Mouse (Mus musculus) midbrain, postnatal 0 days (tissue): Measurements from ENCODE around the gene Ambra1. TPM values are rescaled to one million over a fixed set of nuclear protein-coding genes. Genes with fewer than 3 reads are reported as not detected.

Source experiments
- ATAC-seq: fragments of 200-750 bp; cut with Nextera tagmentation; 2 replicates; pipeline ENCODE4 v1.8.0; 2017; ENCODE audit warnings: moderate number of reproducible peaks, mild to moderate bottlenecking, moderate TSS enrichment, moderate library complexity; ENCODE audit not compliant: low FRiP score
- DNase-seq: peaks from one replicate; pipeline ENCODE4 v3.0.0-alpha.2; 2015; ENCODE audit warnings: low spot score
- H3K27ac ChIP-seq: fragments of 300-500 bp; sonication (generic); 2 replicates; pipeline ENCODE4 v1.5.1; 2014; ENCODE audit warnings: low read depth, mild to moderate bottlenecking, low read length, mixed read lengths
- H3K27me3 ChIP-seq: fragments of 300-500 bp; sonication (generic); 2 replicates; pipeline ENCODE4 v1.6.1; 2014; ENCODE audit warnings: low read length, control low read depth, mixed read lengths; ENCODE audit not compliant: insufficient read depth
- H3K36me3 ChIP-seq: fragments of 300-500 bp; sonication (generic); 2 replicates; pipeline ENCODE4 v1.6.1; 2014; ENCODE audit warnings: low read length, control low read depth, mixed read lengths; ENCODE audit not compliant: insufficient read depth
- H3K4me1 ChIP-seq: fragments of 300-500 bp; sonication (generic); 2 replicates; pipeline ENCODE4 v1.6.1; 2014; ENCODE audit warnings: mild to moderate bottlenecking, control low read depth, antibody characterized with exemption, low read length, mixed read lengths; ENCODE audit not compliant: insufficient read depth
- H3K4me2 ChIP-seq: fragments of 300-500 bp; sonication (generic); 2 replicates; pipeline ENCODE4 v1.6.1; 2014; ENCODE audit warnings: low read depth, mild to moderate bottlenecking, low read length, mixed read lengths; ENCODE audit not compliant: poor library complexity, severe bottlenecking
- H3K4me3 ChIP-seq: fragments of 300-500 bp; sonication (generic); 2 replicates; pipeline ENCODE4 v1.5.1; 2014; ENCODE audit warnings: low read depth, mild to moderate bottlenecking, low read length, moderate library complexity
- H3K9ac ChIP-seq: fragments of 300-500 bp; sonication (generic); replicated peaks from 2 replicates; pipeline ENCODE4 v1.6.1; 2014; ENCODE audit warnings: mild to moderate bottlenecking, low read length, moderate library complexity, mixed read lengths; ENCODE audit not compliant: poor library complexity, severe bottlenecking
- H3K9me3 ChIP-seq: fragments of 300-500 bp; sonication (generic); 2 replicates; pipeline ENCODE4 v1.6.1; 2016; ENCODE audit warnings: low read length, control low read depth
- CTCF ChIP-seq: IDR thresholded peaks from 2 replicates; pipeline ENCODE4 v1.5.1; 2016; ENCODE audit warnings: antibody characterized with exemption, mild to moderate bottlenecking
- WGBS: fragments of 180-500 bp; shearing (Covaris S2); extraction: QIAGEN DNeasy Blood & Tissue Kit; methylation state at CpG from one replicate; pipeline ENCODE4 v1.1.7; 2014; 5-methylcytosine and 5-hydroxymethylcytosine counted together
- polyA plus RNA-seq: library from polyadenylated mRNA; unstranded; fragments of >200 nt; fragmentation: Nextera tagmentation; extraction: Ambion mirVana; gene quantifications from 2 replicates; pipeline ENCODE4 v1.2.1, GENCODE M21; 2015
- total RNA-seq: library from RNA; depleted of rRNA; stranded (reverse); fragments of >200 nt; gene quantifications from 2 replicates; pipeline ENCODE4 v1.2.3, GENCODE M21; 2014; rRNA removed

The Ambra1 gene
- 55.6 and 59.5 TPM in 2 replicates for total RNA-seq
- 19.3 and 20.7 TPM in 2 replicates for polyA plus RNA-seq

DNA sequence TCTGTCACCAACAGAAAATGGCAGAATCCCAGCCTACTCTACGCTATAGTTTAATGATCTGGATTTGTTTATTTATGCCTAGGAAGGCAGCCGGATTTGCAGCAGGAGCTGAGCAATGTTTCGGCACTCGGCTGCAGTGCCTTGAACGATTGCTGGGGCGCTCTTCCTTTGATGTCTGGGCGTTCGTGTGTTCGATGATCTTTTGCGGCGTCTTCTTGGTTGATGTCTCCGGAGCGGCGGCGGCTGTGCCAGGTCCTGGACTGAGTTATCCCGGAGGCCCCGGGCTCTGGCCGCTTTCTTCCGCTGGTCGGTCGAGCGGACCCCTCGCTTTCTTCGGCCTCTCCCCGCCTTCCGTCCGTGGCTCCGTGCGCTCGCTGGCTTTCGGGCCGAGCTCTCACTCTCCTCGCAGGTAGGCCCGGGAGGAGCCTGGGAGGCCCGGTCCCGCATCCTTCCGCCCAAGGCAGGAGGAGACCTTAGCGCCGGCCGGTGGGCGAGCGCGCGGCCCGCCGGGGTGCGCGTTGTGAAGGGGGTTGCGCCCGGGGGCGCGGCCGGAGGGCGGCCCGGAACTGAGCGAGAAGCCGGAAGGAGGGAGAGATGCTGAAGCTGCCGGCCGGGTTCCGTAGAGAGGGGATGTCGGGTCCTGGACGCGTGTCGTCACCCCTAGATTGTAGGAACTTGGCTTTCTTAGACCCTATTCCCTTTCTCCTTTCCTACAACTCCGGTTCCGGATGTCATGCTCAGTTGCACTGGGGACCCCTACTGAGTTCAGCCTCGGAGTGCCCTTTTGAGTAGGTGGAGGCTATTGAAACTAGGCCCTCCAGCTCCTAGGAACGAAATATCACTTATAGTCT lies at the start of gene Ambra1:
Gene Ambra1, plus strand, starts transcription at position 164 of the 851 bp plus-strand sequence.
- H3K27me3 ChIP-seq: no peaks in the 10 kb centered on the region
- no peaks in the 10 kb centered on the region for H3K4me1 ChIP-seq
- H3K9me3 ChIP-seq: no peaks in the 10 kb centered on the region
- WGBS: under 1% methylated on average over 67 of the region's 68 CpGs
- H3K4me3 ChIP-seq: peak within 1 kb of the TSS; percentile 100
- H3K36me3 ChIP-seq: no peaks in the 10 kb centered on the region
- ATAC-seq (peak; percentile 88), DNase-seq (peak; percentile 96)
- H3K27ac ChIP-seq: peak within 1 kb of the TSS; percentile 94
- TF ChIP-seq CTCF: peak; percentile 53
- H3K9ac ChIP-seq: peak within 1 kb of the TSS; percentile 98
- H3K4me2 ChIP-seq: peak within 1 kb of the TSS; percentile 67

- Histone ChIP-seq H3K9ac (no peak overlapping the region), H3K4me2 (no peak overlapping the region), H3K4me3 (no peak overlapping the region), H3K27ac (no peak overlapping the region), H3K27me3 (no peaks in the 10 kb centered on the region), H3K9me3 (no peaks in the 10 kb centered on the region), H3K4me1 (no peaks in the 10 kb centered on the region), H3K36me3 (peaks cover 58% of the 10 kb centered on the region)
- ATAC-seq: no peak
- TF ChIP-seq CTCF: peak; percentile 77
- WGBS: 54% methylated on average over 4 of the region's 4 CpGs
- DNase-seq: peak; percentile 66
Observed at GRCm38 (mm10) chr2:91682850-91683249, 47.1 kb upstream of the Ambra1 start.

DNA sequence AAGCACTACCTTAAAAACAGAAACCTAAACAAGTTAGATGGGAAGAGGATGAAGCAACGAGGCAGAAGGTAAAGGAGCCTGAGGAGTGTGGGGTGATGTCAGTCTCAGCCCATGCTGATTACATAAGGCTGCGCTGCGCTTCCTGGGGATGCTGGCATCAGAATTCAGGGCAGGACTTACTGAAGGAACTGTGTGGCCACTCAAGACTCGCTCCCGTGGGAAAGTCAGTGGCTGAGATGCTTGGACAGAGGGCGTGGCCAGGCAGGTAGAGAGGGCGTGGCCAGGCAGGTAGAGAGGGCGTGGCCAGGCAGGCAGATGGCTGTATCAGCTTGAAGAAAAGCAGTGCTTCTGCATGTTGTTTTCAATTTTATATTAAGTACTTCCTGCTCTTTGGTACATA lies 46.0 kb upstream of the Ambra1 start:
- Histone ChIP-seq H3K27ac (no peak overlapping the region), H3K27me3 (no peaks in the 10 kb centered on the region), H3K9ac (no peak overlapping the region), H3K36me3 (peaks cover 57% of the 10 kb centered on the region), H3K9me3 (no peaks in the 10 kb centered on the region), H3K4me2 (no peak overlapping the region), H3K4me3 (no peak overlapping the region), H3K4me1 (no peaks in the 10 kb centered on the region)
- 76% methylated on average over 8 of the region's 8 CpGs for WGBS
- ATAC-seq: no peak
- TF ChIP-seq CTCF: no peak
- no peak for DNase-seq

DNA sequence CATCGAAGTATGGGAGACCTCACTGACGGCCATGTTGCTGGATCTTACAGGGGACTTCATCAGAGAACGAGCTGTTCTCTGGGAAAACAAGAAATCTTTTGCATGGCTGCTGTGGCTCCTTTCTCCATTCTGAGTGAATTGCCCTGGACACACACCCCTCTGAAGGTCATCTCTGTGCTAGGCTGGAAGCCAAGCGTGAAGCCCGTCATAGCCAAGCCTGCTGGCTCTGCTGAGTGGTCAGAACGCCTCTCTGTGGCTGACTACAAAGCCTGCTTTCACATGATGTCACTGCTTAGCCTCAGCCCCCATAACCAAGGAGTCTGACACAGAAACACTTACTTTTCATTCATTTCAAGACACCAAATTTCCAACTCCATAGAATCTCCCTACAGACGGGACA lies 40.5 kb upstream of the Ambra1 start:
- Histone ChIP-seq H3K27me3 (no peaks in the 10 kb centered on the region), H3K36me3 (peaks cover 38% of the 10 kb centered on the region), H3K4me1 (no peaks in the 10 kb centered on the region), H3K4me2 (no peak overlapping the region), H3K27ac (no peak overlapping the region), H3K9ac (no peak overlapping the region), H3K4me3 (no peak overlapping the region), H3K9me3 (no peaks in the 10 kb centered on the region)
- 83% methylated on average over 7 of the region's 7 CpGs for WGBS
- ATAC-seq: no peak
- DNase-seq: no peak
- TF ChIP-seq CTCF: no peak

DNA sequence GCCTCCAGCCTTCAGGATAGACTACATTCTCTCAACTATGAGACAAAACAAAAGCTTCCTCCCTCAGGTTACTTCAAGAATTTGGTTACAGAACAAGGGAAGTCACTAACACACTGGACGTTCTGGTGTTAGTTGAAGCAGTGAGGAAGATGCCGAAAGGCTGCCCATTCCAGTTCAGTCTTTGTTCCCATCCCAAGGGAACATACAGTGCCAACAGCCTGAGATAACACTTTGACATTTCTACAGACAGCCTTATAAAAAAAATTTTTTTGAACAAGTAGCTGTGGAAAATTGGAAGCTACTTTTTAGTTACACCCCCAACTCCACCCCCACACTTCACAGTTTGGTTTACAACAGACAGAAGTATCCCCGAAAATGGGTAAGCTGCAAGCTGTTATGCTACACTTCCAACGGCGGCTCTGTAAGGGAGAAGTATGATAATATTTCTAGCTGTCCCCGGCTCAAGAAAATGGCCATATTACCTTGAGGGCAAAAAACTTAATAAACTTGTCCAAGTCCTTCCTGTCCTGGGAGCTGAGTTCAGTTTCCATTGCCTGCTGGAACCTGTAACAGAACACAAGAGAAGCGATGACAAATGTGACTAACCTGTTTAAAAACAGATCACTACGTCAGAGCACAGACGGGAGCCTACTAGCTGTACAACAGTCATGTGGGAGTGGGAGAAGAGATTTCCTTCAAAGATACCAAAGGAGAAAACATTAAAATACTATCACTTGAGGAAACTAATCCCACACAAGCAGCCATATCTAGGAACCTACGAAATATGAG lies 34.3 kb upstream of the Ambra1 start:
- WGBS: 92% methylated on average over 10 of the region's 10 CpGs
- H3K9ac ChIP-seq: no peak overlapping the region
- H3K36me3 ChIP-seq: peaks cover 7% of the 10 kb centered on the region; the same call in 1 of the 2 replicates
- H3K4me1 ChIP-seq: no peaks in the 10 kb centered on the region
- no peaks in the 10 kb centered on the region for H3K27me3 ChIP-seq
- no peak overlapping the region for H3K4me3 ChIP-seq
- H3K4me2 ChIP-seq: no peak overlapping the region
- ATAC-seq: no peak
- no peaks in the 10 kb centered on the region for H3K9me3 ChIP-seq
- DNase-seq: no peak
- no peak overlapping the region for H3K27ac ChIP-seq
- TF ChIP-seq CTCF: no peak

- Histone ChIP-seq H3K4me3 (no peak overlapping the region), H3K9ac (no peak overlapping the region), H3K9me3 (no peaks in the 10 kb centered on the region), H3K27ac (no peak overlapping the region), H3K4me2 (no peak overlapping the region), H3K27me3 (no peaks in the 10 kb centered on the region), H3K4me1 (no peaks in the 10 kb centered on the region), H3K36me3 (peaks cover 5% of the 10 kb centered on the region; the same call in 1 of the 2 replicates)
- WGBS: 83% methylated on average over 1 of the region's 1 CpGs
- no peak for TF ChIP-seq CTCF
- DNase-seq (no peak), ATAC-seq (no peak)
Observed at GRCm38 (mm10) chr2:91696225-91696590, 33.7 kb upstream of the Ambra1 start.
